Mouse (Mus musculus) cortical plate, adult 2 months (tissue): Measurements from ENCODE around the gene Pop7.

ENCODE experiments used
- CTCF ChIP-seq: fragments of 200-500 bp; IDR thresholded peaks from 2 replicates; pipeline ENCODE4 v1.5.1; 2011; ENCODE audit warnings: mild to moderate bottlenecking, control low read depth, low read length; ENCODE audit not compliant: insufficient read depth; ENCODE audit errors: extremely low read depth
- POLR2A ChIP-seq: fragments of 200-500 bp; IDR thresholded peaks from 2 replicates; pipeline ENCODE4 v1.6.1; 2011; ENCODE audit warnings: mild to moderate bottlenecking, low read length, control low read depth; ENCODE audit not compliant: insufficient read depth; ENCODE audit errors: extremely low read depth

DNA sequence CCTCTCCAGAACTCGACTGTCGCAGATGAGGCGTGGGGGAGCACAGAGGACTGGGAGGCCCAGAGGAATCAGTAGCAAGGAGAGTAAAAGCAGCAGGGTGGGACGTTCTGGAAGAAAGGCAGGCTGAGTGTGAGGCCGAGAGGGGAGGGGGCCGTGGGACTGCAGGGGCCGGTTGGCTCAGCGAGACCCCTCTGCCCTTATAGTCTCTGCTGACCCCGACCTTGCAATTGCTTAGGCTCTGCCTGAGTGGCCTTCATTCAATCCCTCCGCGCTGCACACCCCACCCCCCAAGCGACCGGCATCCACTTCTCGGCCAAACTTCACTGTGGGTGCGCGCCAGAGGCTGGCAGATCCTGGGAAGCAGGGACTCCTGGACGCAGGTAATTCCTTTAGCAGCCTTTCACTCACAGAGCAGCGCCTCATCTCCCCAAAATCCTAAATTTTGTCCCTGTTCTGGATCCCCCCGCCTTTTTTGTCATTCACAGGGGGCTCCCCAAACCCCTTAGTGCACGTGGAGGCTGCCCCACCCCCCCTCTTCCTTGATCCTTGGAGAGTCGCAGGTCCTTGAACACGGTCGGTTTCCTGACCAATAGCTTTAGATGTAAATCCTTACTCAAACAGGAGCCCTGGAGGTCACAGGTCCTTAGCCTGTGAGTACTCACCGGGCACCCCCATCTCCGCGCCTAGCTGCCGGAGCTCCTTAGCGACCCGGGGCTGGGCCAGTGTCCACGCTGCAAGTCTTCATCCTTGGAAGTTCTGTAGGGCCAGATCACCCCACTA lies 17.1 kb downstream of the Pop7 start:
- no peak for TF ChIP-seq POLR2A
- no peak for TF ChIP-seq CTCF
